Mouse (Mus musculus) heart, postnatal 4 days (tissue): ENCODE results near the gene Sema6b. TPM values are rescaled to one million over a fixed set of nuclear protein-coding genes. Genes with fewer than 3 reads are reported as not detected.

Source experiments
- DNase-seq: peaks from one replicate; pipeline ENCODE4 v3.0.0; 2021
- total RNA-seq, 2 experiments: library from RNA; stranded (reverse); gene quantifications; 2 replicates each; pipeline ENCODE4 v1.2.3; 2021

The Sema6b gene
- total RNA-seq, 2 experiments from 2014 or later, result 6.3 to 7.2 TPM

DNA sequence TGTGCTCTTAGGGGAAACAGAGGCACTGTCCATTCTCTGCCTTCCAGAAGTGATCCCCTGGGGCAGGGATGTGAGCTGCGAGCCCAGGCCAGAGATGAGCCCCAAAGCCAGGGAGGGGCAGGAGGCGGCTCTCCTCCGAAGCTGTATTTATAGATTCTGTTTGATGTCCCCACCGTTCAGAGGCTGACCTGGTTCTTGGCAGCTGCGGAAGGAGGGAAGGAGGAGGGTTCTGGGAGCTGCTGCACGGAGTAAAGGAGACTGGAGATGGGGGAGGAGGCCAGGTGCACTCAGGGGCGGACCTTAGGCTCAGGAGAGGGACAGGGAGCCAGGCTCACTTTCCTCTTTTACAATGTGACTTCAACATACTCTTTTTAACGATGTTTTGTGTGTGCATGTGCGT is 6.0 kb upstream of the Sema6b start:
- DNase-seq, result no peak

DNA sequence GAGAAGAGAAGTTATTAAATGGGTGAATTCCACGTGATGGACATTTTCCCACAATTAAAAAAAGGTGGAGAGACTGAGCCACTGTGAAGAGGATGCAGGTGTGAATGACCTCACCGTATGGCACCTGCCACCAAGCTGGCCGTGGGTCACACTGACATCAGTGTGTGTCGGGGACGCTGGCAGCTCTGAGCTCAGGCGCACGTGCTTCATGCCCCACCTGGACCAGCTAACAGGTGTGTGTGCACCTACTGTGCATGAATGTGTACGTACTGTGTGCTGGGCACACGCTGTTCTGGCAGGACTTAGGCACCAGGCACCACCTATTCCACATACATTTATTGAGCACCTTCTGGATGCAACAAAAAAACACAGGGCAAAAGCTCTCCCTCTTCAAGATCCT is 4.4 kb upstream of the Sema6b start:
- no peak for DNase-seq

DNA sequence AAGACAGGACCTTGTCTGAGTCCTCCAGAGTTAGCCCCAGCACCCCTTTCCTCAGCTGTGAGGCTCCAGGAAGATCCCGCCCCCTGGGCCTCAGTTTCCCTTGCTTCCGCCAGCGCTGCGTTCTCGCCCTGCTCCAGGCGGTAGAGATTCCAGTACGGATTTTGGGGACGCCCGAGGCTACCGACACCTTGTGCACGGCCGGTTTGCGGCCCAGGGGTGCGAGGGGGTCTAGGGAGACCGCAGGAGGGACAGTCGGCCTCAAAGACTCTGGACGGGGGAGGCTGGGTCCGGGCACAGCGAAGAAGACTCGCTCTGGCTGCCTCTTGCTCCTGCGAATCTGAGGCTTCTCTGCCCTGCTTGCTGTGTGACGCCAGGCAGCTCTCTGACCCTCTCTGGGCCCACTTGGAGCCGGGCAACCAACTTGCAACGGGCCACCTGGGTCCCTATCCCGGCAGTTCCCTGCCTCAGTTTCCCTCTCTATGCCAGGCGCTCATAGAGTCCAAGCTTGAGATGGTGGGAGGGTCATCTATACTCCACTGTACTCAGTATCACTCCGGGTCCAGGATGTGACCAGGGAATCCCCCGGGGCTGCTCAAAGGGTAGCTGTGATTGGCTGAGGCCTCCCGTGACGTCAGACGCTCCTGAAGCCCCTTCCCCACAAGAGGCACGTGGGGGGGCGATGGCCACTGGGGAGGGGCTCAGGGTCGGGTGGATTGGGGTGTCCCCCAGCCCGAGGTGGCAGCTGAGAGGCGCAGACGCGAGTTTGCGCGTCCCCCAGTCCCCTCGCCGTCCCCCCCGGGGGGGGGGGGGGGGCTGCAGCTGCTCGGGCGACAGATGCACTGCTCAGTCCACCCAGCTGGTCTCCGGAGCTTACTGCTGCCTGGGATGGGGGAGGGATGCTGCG is 1.8 kb upstream of the Sema6b start:
- DNase-seq, result peak; percentile 54

DNA sequence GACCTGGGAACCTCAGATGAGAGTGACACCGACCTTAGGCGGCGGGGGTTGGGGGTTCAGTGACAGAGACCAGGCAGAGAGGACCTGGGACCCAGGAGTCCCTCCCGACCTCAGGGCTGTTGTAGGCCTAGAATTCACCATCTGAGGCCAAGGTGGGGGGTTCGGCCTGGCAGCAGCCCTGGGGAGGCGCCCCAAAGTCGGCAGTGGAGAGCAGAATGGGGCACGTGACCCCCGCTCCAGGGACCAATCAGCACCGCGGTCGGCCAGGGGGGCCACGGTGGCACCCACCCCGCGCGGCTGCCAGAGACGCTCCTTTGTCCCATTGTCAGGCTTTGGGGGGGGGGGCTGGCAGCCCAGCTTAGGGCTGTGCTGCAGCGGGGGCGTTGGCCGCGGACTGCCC is 788 bp downstream of the Sema6b start:
- no peak for DNase-seq

DNA sequence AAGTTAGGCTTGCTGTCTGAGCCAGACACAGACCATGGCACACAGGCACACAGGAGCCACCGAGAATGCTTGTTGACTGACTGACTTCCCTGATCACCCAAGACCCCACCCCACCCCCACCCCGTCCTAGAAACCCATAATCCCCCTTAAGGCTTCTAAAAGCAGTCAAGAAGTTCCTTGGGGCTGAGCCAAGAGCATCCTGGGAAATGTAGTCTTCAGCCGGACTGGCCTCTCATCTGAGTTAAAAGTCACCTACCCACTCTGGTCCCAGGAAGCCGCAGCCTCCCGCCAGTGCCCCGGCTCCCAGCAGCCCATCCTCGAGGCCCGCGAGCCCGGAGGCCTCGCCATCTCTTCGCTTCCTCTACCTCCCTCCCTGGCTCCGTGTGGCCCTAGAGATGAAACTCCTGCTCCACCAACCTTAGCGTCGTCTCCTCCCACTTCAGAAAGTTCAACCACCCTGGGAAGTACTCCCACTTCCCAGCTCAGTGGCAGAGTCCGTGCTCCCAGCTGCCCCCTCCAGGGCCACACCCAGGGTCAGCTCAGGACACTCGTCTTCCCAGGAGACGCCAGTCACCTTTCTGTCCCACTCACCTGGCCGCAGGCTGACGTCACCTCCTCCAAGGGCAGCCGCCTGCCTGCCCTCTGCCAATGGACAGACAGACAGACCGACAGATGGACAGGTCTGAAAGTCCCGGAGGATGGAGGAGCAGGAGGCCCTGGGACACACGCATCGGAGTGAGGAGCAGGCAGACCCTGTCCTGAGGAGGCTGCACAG is 2.1 kb downstream of the Sema6b start:
- no peak for DNase-seq

DNA sequence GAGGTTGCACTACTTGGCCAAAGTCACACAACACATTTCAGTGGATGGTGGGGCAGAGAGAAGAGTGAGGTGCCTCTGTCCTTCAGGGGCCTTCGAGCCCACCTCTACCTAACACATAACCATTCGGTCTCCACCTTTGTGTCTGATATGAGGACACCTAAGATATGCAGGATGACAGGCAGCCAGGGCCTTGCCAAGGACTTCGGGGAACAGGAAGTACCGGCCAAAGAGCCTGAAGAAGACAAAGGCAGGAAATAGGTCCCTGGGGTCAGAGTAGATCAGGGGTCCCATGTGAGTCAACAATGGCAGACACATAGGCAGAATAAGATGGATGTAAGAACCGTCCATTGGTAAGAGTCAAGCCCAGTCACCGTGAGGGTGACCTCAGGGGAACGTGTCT is 3.6 kb downstream of the Sema6b start:
- no peak for DNase-seq

DNA sequence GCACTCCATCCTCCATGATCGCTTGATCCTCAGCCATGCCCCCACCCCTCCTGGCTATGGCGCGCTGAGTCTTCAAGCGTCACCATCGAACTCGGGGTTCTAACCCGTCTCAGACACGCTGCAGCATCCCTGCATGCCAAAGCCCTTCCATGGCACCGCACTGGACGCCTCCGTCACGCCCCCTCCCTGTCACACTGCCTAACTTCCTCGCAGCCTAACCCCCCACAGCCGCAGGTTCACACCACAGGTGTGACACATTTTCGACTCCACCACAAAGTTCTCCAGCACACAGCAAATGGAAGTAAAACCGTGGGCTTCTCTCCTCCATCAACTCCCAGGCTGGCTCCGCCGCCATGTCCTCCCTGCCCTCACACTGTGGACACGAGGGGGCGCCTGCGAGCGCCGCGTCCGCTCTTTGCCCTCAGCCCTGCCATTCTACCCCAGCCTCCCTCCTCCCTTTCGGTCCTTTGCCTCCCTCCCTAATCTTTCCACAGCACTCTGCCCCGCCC is 5.6 kb downstream of the Sema6b start:
- DNase-seq, result peak; percentile 81

DNA sequence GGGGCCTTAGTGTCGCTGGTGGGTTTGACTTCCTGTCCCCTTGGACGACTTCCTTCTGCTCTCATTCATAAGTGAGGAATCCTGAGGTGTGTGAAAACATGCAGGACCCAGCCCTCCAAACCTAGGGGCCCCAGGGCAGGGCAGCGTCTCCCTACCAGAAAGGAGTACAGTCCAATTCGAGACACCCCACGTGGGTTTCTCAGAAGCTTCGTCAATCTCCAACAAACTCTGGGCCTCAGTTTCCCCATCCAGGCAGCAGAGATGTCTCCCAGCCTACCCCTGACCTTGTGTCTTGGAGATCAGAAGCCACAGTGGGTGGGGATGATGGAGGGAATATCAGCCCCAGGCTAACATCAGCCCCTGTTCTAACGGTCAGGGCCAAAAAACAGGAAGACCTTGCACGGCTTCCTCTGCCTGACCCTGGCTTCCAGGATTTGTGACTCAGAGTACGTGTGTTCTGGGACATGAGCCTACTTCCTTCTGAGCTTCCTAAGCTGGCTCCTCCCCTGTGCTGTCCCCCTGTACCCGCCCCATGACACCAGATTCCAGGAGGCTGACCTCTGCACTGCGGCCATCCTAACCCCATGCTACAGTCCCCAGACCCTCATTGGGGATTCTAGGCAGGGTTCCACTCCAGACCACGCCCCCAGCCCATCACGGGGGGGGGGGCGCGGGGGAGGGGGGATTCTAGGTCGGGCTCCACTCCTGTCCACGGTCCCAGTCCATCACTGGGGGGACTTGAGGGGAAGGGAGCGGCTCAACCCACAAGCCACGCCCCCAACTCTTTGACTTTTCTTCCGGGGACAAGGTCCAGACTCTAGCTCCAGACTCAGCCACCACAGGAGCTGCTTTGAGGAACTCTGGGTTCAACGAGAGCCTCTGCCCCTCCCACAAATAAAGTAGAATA is 6.4 kb downstream of the Sema6b start:
- DNase-seq, result peak; percentile 57

DNA sequence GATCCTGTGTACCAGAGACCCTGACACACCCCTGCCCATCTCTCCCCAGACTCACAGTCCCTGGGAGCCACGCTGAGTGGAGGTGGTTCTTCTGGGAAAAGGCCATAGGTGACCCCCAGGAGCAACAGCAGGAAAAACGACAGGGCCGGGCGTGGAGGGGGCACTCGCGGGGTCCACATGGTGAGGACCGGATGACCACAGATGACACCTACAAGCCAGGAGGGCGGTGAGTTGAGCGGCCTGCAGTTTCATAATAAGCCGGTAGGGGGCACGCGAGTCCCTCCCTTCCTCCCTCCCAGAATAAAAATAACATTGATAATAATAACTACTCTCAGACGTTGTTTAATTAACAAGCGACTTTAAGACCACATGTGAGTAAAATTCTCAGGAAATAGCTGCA is 7.5 kb downstream of the Sema6b start:
- DNase-seq, result peak; percentile 83

DNA sequence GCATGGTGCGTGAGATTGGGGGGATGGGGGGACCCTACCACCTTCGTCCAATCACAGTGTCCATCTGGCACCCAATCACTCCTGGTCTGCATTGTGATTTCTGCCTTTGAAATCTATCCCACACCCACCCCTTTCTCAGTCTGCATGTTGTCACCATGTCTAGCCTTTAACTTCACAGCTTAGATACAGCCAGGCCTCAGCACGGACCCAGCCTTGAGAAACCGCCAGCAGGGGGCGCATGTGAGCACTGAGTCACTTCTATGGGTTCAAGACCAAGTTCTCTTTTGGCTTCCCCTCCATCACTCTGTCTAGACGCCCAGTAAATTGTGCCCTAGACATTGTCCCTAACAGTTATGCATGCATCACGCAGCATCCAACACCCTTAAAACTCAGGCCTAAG is 8.3 kb downstream of the Sema6b start:
- peak; percentile 79 for DNase-seq

DNA sequence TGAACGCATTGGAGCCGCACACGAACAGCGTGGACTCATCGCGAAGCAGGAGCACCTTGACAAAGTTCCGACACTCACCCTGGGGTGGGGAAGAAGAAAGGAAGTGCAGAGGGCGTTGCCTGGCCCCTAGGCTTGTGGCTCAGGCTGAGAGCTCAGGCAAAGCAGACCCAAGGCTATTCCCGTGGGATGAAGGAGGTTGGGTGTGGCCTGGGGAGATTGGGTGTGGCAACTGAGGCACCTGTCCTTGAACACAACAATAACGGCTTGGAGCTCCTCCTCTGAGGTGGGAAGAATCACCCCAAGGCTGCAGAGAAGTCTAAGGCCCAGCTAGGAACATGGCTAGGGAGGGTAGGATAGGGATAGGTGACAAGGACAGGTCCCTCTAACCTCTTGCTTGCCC is 9.0 kb downstream of the Sema6b start:
- no peak for DNase-seq

DNA sequence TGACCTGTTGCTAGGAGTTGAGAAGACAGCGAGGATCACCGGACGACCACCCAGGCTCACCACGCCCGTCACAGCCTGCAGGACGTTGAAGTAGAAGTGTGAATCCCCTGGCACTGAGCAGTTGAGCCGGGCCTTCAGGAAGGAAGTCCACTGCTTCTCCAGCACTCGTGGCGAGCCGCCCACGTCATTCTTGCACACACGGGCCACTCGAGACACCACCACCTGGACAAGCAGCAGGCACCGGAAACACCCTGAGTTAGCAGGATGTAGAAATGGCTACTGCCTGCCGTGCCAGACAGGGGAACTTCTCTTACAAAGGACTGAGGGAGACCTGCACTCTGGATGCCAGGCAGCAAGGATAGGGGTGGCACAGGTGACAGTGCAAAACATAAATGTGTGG is 11.9 kb downstream of the Sema6b start:
- no peak for DNase-seq

DNA sequence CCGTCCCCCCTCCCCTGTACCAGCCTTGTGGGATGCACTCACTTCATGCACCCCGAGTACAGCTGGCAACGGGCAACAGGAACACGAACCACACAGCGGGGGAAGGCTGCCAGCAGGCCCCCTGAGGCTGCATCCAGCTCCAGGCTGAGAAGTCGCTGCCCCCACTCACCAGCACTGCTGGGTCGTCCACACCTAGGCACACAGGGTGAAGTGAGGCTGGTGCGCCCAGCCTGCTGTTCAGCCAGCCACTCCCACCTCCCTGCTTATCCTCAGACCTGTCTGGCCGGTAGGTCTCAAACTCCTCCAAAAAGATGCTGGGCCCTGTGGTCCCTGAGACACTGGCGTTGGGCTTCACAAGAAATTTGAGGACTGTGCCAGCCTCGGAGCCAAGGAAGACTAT is 14.0 kb downstream of the Sema6b start:
- DNase-seq, result no peak

DNA sequence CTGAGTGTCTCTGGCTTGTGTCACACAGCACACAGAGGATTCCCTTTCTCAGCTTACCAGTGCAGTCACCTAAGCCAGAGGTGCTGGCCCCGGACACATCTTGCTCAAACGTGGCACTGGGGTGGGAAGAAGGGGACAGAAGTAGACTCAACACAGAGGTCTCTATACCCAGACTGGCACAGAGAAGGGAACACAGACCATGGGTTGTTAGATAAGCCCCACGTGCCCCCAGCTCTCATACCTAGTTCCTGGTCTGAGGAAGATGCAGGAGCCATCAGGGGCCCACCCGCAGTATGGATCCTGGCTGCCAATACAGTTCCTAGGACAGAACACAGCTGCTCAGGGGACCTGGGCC is 14.9 kb downstream of the Sema6b start:
- DNase-seq, result no peak

DNA sequence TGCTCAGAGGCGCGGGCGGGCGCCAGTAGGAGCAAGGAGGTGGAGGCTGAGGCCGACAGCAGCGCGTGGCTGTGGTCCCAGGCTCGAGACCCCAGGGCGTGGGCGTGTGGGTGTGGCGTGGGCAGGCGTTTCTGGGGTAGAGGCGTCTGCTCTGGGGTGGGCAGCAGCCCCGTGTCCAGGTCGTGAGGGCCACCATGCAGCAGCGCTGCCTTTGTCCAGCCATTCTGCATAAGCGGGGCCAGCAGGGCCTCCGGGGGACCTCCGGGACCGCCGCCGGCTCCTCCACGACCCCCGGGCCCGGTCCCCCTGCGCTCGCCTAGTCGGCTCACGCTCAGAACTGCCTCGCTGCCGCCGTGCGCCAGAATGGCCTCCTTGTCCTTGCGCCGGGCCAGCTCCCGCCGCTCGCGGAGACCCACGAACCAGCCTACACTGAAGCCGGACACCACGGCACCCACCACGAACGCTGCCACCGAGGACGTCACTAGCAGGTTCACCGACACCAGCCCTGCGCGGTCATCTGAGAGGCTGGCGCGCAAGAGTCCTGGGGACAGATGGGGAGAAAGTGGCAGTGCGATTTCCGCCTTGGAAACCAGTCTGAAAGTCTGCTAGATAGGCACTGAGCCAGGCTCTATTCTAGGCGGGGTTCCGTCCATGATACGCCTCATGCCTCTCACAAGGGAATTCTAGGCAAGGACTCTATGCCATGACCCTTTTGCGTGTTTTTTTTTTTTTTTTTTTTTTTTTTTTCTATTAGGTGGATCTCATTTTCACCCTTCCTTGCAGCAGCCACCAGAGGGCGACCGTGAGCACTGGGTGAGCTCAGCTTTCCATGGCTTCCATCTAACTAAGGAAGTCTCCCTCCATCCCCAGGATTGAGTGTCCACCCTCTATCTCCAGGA is 15.5 kb downstream of the Sema6b start:
- DNase-seq, result peak; percentile 76

DNA sequence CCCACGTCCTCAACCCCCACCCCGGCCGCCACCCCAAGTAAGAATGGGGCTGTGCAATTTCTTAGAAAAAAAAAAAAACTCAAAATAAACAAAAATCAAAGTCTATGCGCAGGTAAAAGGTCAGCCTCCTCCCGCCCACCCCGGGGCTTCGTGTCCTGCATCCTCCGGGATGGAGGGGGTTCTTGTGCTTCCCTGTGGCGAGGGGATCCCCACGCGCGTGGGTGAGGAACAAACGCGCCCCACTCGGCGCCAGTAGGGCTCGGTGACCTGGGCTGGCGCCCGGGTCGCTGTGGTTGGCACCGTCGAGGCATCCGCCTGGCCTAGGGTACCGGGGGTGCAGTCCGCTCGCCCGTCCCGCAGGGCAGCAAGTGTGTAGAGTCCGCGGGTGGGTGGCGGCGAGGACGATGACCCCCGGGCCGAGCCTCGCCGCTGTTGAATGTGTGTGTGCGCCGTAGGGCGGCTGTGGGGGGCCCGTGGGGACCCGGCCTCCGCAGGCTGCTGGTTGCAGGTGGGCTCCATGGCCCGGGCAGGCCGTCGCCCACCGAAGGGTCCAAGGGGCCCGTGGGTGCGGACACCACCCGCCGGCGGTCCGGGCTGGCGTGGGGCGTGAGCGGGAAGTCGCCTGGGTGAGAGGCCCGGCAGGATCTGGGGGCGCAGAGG is 16.3 kb downstream of the Sema6b start:
- DNase-seq, result no peak

DNA sequence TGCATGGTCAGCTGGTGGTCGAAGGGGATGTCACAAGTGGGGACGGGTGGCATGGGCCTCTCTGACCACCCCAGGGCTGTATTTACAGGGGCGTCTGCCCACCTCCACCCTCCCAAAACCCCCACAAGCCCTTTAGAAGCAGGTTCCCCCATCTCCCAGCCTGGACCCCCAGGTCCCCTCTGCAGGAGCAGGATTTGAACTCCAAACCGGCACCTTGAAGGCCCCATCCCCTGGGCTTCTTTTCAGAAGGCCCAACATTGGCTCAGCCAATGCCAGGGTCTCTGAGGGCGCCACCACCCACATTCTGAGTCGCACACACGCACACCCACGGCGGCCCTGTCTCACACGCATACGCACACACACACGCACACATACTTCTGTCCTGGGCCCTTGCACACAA is 17.0 kb downstream of the Sema6b start:
- DNase-seq, result no peak

DNA sequence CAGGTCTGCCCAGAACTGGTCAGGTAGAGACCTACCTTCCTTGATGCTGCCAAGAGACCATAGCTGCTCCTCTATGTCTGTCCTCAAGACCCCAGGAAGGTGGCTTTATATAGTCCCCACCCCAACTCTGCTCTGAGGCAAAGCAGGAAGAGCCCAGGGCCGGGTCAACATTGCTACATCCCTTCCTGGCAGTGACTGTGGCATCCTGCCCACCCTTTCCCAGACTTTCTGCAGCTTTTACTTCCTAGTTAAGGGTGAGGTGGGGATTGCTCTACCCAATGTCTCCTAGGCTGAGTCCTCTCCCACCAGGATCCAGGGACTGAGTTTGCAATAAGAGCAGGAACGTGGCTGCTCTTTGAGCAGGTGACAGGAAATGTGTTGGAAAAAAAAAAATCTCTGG is 18.3 kb downstream of the Sema6b start, which contains the start of gene Lrg1:
TSS of gene Lrg1 (minus strand) at position 176 of the 400 bp plus-strand sequence.
- DNase-seq, result no peak

DNA sequence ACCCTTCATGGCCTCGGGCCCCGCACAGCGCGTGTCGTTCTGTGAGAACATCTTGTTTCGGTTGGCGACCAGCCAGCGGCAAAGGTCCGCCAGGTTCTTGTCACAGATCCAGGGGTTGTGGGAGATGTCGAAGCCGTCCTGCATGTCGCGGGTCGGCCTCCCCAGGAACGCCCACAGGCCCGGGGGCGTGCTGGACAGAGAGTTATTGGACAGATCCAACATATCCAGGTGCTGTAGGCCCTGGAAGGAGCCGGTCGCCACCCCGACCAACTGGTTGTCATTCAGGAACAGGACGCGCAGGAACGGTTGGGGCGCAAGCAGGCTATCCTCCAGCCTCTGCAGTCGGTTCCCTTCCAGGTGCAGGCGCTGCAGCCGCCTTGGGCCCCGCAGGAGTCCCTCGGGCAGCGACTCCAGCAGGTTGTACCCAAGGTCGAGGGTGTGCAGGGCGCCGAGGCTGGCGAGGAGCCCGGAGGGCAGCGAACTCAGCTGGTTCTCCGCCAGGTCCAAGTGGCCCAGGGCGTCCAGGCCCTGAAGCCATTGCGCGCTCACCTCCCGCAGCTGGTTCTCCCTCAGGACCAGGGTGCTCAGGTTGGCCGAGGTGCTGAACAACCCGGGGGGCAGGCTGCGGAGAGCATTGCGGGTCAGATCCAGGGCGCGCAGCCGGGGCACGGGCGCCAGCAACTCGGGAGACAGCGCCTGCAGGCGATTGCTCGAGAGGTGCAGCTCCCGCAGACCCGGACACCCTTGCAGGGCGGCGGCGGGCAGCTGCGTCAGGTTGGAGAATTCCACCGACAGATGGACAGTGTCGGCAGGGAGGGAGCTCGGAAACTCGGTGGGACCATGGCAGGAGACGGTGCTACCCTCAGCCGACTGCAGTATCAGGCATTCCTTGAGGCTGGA is 19.9 kb downstream of the Sema6b start:
- DNase-seq, result peak; percentile 81

DNA sequence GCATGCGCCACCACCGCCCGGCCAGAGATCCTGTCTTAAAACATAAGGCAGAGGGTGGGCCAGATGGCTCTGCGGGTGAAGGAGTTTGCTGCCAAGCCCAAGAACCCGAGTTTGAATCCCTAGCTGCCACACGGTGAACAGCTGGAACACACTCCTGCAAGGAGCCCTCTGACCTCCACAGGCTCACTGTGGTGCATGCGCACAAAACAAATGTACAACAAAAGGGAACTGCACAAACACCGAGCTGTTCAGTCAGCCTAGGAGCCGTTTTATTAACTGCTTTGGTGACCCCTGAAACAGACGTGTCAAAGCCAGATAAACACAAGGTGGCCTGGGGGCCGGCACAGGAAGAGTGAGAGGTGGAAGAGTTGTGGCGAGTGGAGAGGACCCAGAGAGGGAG is 20.7 kb downstream of the Sema6b start:
- no peak for DNase-seq
